Mouse (Mus musculus) gastrocnemius, adult 2 months (tissue): ENCODE measurements around the gene Ilvbl. TPM values are rescaled to one million over a fixed set of nuclear protein-coding genes. Genes with fewer than 3 reads are reported as not detected.
"Not testable (repeated sequence)": the region's sequence is repeated elsewhere in the genome, so short reads cannot be mapped to it uniquely, and the experiment has no call there.

Source experiments
- DNase-seq: peaks from one replicate; pipeline ENCODE4 v3.0.0; 2022
- H3K27ac ChIP-seq: fragments of 200-600 bp; 2 replicates; pipeline ENCODE4 v1.8.1; 2022; ENCODE audit warnings: mild to moderate bottlenecking
- H3K4me3 ChIP-seq: fragments of 200-600 bp; 2 replicates; pipeline ENCODE4 v1.8.1; 2022; ENCODE audit warnings: mild to moderate bottlenecking, moderate library complexity
- CTCF ChIP-seq: fragments of 200-600 bp; IDR thresholded peaks from 2 replicates; pipeline ENCODE4 v1.8.1; 2022; ENCODE audit warnings: antibody characterized with exemption, mild to moderate bottlenecking, moderate library complexity
- intact Hi-C: fragments of 180-260 bp; cut with DNase I; formaldehyde crosslinking; loops from one replicate; pipeline ENCODE4 v1.15.1; 2025
- long read RNA-seq, 2 experiments: library from polyadenylated mRNA; stranded (forward); transcript quantifications; one replicate each; pipeline ENCODE4 v2.0.0; 2021
- total RNA-seq, 2 experiments: library from RNA; stranded (reverse); gene quantifications; 2 replicates each; pipeline ENCODE4 v1.2.3; 2021

Ilvbl gene
- 10 to 100 TPM in 1 of 2 experiments, 1 to 10 TPM in 1; 9.0 to 17.9 TPM for total RNA-seq
- long read RNA-seq, experiment 1, transcript Ilvbl-209 (15 exons, 2,233 nt): minor isoform, 8 of 28 reads
- long read RNA-seq, experiment 1, transcript Ilvbl-201 (16 exons, 2,329 nt): major isoform, 10 of 28 reads
- long read RNA-seq, experiment 1, partial matches to known transcripts: 2 of 28 reads
- long read RNA-seq, experiment 1, other reads (novel, unspliced or antisense): 8 of 28 reads
- long read RNA-seq, experiment 2, partial matches to known transcripts: 1 of 16 reads
- long read RNA-seq, experiment 2, other reads (novel, unspliced or antisense): 9 of 16 reads

GRCm38 (mm10) chr10:78574250-78575104, at the start of gene Ilvbl:
TSS of gene Ilvbl (plus strand) at chr10:78574346.
- TF ChIP-seq CTCF: no peak
- Histone ChIP-seq H3K27ac (peak within 1 kb of the TSS; percentile 98), H3K4me3 (peak within 1 kb of the TSS; percentile 93)
- intact Hi-C loops: loop anchor here (5.0 to 10.0 kb wide), 2 partner anchors 110 to 523 kb away; partner anchors contain the start of genes 2610008E11Rik and Pdxk
- DNase-seq: peak; percentile 95

GRCm38 (mm10) chr10:78525071-78525470, 49.1 kb upstream of the Ilvbl start:
- DNase-seq, H3K27ac ChIP-seq, H3K4me3 ChIP-seq, intact Hi-C loops: not testable (repeated sequence)

- no peak for TF ChIP-seq CTCF
- Histone ChIP-seq H3K27ac (no peak overlapping the region), H3K4me3 (no peak overlapping the region)
- intact Hi-C loops: no loop called here
- DNase-seq: no peak
Observed at GRCm38 (mm10) chr10:78525511-78525910, 48.6 kb upstream of the Ilvbl start.

GRCm38 (mm10) chr10:78540943-78541342, 33.2 kb upstream of the Ilvbl start:
- peak; percentile 42 for TF ChIP-seq CTCF
- DNase-seq: no peak
- intact Hi-C loops: loop anchor here (2.0 kb wide), 1 partner anchor 64 kb away; no protein-coding TSS in a partner anchor
- Histone ChIP-seq H3K4me3 (no peak overlapping the region), H3K27ac (no peak overlapping the region)

GRCm38 (mm10) chr10:78565070-78565469, 9.1 kb upstream of the Ilvbl start:
- no peak for TF ChIP-seq CTCF
- no peak for DNase-seq
- intact Hi-C loops: no loop called here
- no peak overlapping the region for H3K27ac ChIP-seq
- no peak overlapping the region for H3K4me3 ChIP-seq

- Histone ChIP-seq H3K27ac (no peak overlapping the region), H3K4me3 (no peak overlapping the region)
- DNase-seq: no peak
- no peak for TF ChIP-seq CTCF
- intact Hi-C loops: no loop called here
Observed at GRCm38 (mm10) chr10:78569191-78569590, 5.0 kb upstream of the Ilvbl start.

- intact Hi-C loops: loop anchor here (5.0 to 10.0 kb wide), 2 partner anchors 105 to 528 kb away; partner anchors contain the start of genes 2610008E11Rik and Pdxk
- no peak for TF ChIP-seq CTCF
- no peak overlapping the region for H3K27ac ChIP-seq
- H3K4me3 ChIP-seq: no peak overlapping the region
- DNase-seq: no peak
Observed at GRCm38 (mm10) chr10:78569686-78570085, 4.5 kb upstream of the Ilvbl start.

- Histone ChIP-seq H3K4me3 (no peak overlapping the region), H3K27ac (peak overlapping the region; percentile 46; the same call in 1 of the 2 replicates)
- peak; percentile 33 for DNase-seq
- TF ChIP-seq CTCF: no peak
- intact Hi-C loops: loop anchor here (5.0 to 10.0 kb wide), 2 partner anchors 106 to 527 kb away; partner anchors contain the start of genes 2610008E11Rik and Pdxk
Observed at GRCm38 (mm10) chr10:78570416-78570815, 3.7 kb upstream of the Ilvbl start.

GRCm38 (mm10) chr10:78570897-78571296, 3.2 kb upstream of the Ilvbl start:
- TF ChIP-seq CTCF: no peak
- DNase-seq: no peak
- H3K27ac ChIP-seq: peak overlapping the region; percentile 46; the same call in 1 of the 2 replicates
- intact Hi-C loops: loop anchor here (5.0 to 10.0 kb wide), 2 partner anchors 106 to 526 kb away; partner anchors contain the start of genes 2610008E11Rik and Pdxk
- H3K4me3 ChIP-seq: no peak overlapping the region

- Histone ChIP-seq H3K27ac (peak overlapping the region; percentile 98; the same call in 1 of the 2 replicates), H3K4me3 (no peak overlapping the region)
- DNase-seq: no peak
- TF ChIP-seq CTCF: no peak
- intact Hi-C loops: loop anchor here (5.0 to 10.0 kb wide), 2 partner anchors 108 to 524 kb away; partner anchors contain the start of genes 2610008E11Rik and Pdxk
Observed at GRCm38 (mm10) chr10:78573226-78573625, 920 bp upstream of the Ilvbl start.

- TF ChIP-seq CTCF: no peak
- intact Hi-C loops: loop anchor here (10.0 kb wide), 1 partner anchor 110 kb away; the partner anchor contains the start of gene Pdxk
Observed at GRCm38 (mm10) chr10:78575105-78575632, 1.0 kb downstream of the Ilvbl start.

GRCm38 (mm10) chr10:78575690-78576089, 1.5 kb downstream of the Ilvbl start:
- Histone ChIP-seq H3K27ac (peak overlapping the region; percentile 98; the same call in 1 of the 2 replicates), H3K4me3 (peak overlapping the region; percentile 93)
- no peak for DNase-seq
- no peak for TF ChIP-seq CTCF
- intact Hi-C loops: loop anchor here (10.0 kb wide), 1 partner anchor 111 kb away; the partner anchor contains the start of gene Pdxk

More at GRCm38 (mm10) chr10:78575105-78575632, 1.0 kb downstream of the Ilvbl start:
- Histone ChIP-seq H3K4me3 (peak overlapping the region; percentile 93), H3K27ac (peak overlapping the region; percentile 98)
- no peak for DNase-seq
